Mouse (Mus musculus) embryo, embryonic 9.5 days (tissue): Measurements from ENCODE around the gene Frem2.

Source experiments
- DNase-seq: peaks from one replicate; pipeline ENCODE4 v3.0.0-alpha.2; 2017; ENCODE audit errors: extremely low spot score

The Frem2 gene

GRCm38 (mm10) chr3:53469650-53470049 lies 187.5 kb downstream of the Frem2 start:
- no peak for DNase-seq

- no peak for DNase-seq
Measured at GRCm38 (mm10) chr3:53467356-53467755, 189.8 kb downstream of the Frem2 start.

GRCm38 (mm10) chr3:53466481-53466880 lies 190.7 kb downstream of the Frem2 start:
- no peak for DNase-seq

- no peak for DNase-seq
Measured at GRCm38 (mm10) chr3:53465330-53465729, 191.8 kb downstream of the Frem2 start.

GRCm38 (mm10) chr3:53464146-53464698 lies 192.9 kb downstream of the Frem2 start:
- DNase-seq = peak; percentile 25
